Mouse (Mus musculus): Measurements from ENCODE around the gene Myd88.
"Not testable (repeated sequence)": the region's sequence is repeated elsewhere in the genome, so short reads cannot be mapped to it uniquely, and the experiment has no call there.

The Myd88 gene

DNA sequence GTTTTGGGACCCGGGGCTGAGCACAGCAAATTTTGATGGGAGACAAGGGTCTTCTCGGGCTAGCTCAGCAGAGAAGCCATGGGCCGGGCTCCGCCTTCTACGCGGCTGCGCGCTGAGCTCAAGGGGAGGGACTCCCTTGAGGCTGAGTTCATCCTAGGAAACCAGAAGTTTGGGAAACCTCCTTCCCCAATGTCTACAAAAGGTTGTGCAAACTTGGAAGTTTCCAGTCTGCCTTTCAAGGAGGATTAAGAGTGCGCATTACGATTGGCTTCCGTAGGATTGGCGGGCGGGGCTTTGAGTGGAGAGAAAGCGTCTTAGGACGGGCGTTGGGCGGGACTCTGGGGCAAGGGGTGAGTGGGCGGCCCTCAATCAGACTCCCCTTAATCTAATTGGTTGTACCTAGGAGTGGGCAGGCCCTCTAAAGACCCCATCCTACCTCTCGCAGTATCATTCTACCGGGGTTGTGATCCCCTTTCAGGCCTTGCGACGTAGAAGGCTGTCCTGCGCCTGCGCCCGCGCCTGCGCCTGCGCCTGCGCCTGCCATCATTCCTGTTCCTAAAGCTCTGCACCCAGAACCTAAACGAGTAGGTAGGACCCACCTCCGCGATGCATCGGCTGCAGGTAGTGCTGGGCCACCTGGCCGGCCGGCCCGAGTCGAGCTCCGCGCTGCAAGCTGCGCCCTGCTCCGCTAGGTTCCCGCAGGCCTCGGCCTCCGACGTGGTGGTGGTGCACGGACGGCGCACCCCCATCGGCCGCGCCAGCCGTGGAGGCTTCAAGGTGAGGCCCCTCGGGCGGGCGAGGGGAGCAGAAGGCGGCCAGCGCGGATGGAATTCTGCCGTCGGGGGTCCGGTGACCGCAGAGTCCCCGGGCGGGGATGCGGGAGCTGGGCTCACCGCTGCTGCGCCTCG, at the start of gene Myd88:
Gene Myd88, minus strand, starts transcription at position 503 of the 908 bp plus-strand sequence.
- DNase-seq (ENCODE audit: low spot score) = peak; percentile 84

DNA sequence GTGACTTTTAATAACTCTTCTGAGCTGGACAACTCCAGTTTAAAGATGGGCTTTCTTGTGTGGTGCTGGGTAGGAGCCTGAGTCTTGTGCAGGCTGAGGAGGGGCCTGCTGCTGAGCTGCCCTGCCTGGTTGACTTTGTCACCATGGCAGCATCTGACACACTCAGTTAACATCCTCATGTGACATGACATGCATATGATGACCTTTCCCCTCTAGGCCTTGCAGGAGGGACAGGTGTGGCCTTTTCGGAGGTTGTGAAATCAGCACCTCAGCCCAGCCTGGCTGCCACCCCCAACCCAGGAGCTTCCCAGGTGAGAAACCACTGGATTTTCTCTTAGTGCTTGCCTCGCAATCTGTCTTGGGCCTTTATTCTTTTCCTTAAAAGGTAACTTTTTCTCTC, 49.0 kb upstream of the Myd88 start:
- DNase-seq (ENCODE audit: low spot score) = no peak

DNA sequence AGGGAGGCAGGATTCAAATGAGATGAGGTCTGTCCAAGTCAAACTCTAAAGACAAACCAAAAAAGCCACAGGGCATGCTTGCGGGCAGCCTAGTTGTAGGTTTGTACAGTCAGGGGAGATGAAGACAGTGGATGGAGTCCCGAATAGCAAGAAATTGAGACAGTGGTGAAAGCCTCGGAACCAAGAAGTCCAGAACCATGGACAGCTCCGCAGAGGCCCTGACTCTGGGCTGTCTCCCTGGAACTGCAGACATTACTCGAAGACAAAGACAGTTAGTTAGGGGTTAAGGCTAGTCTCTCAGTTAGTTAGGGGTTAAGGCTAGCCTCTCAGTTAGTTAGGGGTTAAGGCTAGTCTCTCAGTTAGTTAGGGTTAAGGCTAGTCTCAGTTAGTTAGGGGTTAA, 47.7 kb upstream of the Myd88 start:
- DNase-seq (ENCODE audit: low spot score) = no peak

DNA sequence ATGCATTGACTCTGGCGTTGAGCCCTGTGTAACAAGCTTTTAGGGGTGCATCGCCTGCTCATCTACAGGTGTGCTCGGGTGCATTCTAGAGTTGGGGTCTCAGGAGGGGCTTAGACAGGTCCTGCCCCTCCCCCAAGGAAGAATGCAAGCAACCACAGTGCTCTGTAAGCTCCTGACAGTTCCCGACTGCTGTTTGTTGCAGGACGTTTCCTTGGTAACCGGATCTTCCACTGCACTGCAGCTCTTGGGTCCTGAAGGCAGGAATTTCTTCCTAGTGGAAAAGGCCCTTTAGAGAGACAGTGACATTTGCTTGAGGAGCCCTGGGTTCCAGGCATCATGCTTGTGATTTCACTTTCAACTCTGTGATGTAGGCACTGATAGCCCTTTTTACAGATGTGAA, 41.4 kb upstream of the Myd88 start:
- no peak for DNase-seq (ENCODE audit: low spot score)

DNA sequence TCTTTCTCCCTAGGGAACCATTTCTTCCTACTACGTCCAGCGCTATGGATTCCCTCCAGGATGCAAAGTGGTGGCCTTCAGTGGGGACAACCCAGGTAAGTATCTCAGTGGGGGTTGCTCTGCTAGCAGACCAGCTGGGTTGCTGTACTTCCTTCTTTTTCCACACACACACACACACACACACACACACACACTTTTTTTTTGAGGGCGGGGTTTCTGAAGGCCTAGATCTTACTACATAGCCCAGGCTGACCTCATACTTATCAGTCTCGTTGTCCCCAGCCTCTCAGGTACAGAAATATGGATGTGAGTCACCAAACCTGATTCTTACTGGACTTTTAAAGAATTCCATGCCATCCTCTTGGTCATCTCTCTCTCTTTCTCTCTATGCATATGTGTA, 37.0 kb upstream of the Myd88 start:
- no peak for DNase-seq (ENCODE audit: low spot score)

DNA sequence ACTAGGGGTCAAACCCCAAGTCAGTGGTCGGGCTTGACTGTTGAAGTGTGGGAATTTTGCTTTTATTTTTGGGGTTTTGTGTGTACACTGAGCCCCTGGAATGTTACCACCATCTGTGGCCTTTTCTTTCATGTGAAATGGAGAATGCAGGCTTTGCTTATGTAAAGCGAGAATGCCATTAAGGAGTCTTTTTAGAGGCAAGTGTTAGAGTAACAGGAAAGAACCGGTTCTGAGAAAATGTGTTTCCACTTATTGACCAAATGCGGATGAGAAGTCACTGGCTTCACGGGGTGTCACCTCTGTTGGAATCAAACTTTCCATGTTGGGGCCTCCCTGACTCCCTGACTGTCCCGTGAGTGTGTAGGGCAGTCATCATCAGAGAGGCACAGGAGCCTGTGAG, 34.3 kb upstream of the Myd88 start:
- DNase-seq (ENCODE audit: low spot score) = no peak

DNA sequence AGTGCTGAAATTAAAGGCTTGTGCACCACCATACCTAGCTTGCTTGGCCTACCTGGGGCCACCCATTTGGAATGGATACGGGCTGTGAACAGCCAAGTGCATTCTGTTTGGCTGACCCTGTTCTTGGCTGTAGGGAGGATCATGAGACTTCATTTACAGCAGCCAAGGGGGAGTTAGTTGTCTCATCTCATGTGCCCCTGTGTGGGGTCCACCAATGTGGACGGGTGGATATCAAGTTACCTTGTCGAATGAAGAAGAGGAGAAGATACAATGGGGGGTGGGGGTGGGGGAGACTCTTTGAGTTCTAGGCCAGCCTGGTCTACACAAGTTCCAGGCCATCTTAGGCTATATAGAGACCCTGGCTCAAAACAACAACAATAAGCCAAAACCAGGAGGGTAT, 33.8 kb upstream of the Myd88 start:
- no peak for DNase-seq (ENCODE audit: low spot score)

DNA sequence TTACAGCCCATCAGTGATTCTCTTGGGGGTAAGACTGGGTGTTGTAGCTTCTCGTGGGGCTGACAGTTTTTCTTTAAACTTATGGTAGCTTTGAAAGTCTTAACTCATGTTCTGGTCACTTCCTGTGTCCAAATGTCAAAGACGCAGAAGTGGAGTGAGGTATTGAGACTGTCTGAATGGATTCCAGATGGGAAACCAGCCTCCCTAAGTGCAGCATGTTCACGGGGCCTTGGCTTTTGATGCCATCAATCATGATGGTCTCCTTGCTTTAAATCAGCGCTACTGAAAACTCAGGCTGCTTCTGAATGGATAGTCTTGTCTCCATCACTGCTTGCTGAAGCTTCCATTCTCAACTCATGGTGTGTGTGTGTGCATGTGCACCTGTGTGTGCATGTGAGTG, 30.0 kb upstream of the Myd88 start:
- no peak for DNase-seq (ENCODE audit: low spot score)

DNA sequence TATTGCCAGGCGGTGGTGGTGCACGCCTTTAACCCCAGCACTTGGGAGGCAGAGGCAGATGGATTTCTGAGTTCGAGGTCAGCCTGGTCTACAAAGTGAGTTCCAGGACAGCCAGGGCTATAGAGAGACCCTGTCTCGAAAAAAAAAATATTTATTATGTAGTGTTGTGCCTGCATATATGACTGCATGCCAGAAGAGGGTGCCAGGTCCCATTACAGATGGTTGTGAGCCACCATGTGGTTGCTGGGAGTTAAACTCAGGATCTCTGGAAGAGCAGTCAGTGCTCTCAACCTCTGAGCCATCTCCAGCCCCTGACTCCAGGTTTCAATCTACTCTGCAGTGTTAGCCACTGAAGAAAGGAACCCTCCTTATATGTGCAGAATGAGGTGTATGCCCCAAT, 29.6 kb upstream of the Myd88 start:
- DNase-seq (ENCODE audit: low spot score) = not testable (repeated sequence)

DNA sequence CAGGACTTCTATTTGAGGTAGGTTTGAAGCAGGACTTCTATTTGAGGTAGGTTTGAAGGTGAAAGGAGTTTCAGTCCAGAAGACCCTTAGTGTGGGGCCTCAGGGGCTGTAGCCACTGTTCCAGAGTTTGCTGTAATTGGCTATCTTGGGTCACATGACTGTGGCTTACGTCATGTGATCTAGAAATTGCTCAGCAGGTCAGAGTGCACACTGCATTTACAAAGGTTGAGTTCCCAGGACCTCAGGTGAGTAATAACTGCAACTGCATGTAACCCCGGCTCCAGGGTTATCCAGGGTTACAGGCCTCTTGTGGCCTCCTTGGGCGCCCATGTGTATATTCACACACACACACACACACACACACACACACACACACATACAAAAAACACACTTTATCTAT, 27.2 kb upstream of the Myd88 start:
- DNase-seq (ENCODE audit: low spot score) = no peak

DNA sequence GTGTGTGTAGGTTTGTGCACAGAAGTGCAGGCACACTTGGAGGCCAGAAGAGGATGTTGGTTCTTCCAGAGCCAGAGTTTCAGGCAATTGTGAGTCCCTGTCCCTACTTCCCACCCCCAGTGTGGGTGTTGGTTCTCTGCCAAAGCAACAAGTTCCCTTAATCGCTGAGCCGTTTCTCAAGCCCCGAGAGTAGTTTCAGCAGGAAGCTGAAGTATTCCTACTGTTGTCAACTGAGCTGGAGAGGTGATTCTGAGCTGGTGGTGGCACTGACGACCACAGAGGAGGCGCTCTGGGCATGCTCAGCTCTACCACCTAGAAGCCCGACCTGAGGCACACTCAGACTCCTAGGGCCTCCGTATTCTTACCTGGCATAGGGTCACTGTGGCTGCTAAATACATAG, 24.1 kb upstream of the Myd88 start, which contains the start of gene Slc22a14:
Gene Slc22a14, minus strand, starts transcription at position 270 of the 400 bp plus-strand sequence.
- DNase-seq (ENCODE audit: low spot score) = no peak

DNA sequence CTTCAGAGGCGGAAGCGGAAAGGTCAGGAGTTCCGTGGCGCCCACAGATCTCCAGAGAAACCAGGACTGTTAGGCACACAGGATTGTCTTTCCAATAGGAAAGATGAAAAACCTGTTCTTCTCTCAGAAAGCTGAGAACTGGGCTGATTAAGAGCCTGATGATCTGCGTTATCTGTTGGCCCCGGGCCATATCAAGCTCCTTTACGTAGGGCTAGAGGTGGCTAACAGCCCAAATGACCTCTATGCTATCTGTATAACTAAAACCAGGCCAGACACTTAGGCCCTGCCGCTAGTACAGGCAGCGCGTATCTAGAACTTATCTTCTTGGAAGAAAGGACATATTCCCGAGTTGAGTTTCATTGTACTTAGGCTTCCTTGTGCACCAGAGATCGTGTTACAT, 22.0 kb upstream of the Myd88 start:
- no peak for DNase-seq (ENCODE audit: low spot score)

DNA sequence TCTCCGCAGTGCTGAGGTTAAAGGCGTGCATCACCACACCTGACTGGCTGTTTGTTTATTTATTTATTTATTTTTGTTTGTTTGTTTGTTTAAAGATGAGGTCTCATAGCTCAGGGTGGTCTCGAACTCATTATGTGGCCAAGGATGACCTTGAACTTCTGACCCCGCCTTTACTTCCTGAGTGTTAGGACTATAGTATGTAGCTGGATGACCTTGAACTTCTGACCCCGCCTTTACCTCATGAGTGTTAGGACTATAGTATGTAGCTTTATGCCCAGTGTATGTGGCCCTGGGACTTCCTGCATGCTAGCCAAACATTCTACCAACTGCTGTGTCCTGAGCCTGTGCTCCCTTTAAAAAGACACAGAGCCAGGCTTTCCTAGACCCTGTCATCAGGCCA, 20.2 kb upstream of the Myd88 start:
- no peak for DNase-seq (ENCODE audit: low spot score)

DNA sequence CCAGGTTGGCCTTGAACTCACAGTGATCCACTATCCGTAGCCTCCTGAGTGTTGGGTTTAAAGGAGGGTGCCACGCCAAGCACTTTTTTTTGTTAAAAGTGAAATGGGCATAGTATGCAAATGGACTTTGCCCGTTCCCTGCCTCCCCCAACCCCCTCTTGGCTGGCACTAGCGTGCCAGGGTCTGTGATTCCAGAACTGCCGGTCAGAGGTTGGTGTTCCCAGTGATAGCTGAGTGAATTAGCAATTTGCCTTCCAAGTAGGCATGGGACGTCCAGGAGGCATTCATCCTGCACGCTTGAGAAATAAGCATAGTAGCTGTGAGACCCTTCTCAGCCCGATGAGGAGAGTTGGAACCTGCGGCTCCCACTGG, 16.8 kb upstream of the Myd88 start:
- DNase-seq (ENCODE audit: low spot score) = no peak

DNA sequence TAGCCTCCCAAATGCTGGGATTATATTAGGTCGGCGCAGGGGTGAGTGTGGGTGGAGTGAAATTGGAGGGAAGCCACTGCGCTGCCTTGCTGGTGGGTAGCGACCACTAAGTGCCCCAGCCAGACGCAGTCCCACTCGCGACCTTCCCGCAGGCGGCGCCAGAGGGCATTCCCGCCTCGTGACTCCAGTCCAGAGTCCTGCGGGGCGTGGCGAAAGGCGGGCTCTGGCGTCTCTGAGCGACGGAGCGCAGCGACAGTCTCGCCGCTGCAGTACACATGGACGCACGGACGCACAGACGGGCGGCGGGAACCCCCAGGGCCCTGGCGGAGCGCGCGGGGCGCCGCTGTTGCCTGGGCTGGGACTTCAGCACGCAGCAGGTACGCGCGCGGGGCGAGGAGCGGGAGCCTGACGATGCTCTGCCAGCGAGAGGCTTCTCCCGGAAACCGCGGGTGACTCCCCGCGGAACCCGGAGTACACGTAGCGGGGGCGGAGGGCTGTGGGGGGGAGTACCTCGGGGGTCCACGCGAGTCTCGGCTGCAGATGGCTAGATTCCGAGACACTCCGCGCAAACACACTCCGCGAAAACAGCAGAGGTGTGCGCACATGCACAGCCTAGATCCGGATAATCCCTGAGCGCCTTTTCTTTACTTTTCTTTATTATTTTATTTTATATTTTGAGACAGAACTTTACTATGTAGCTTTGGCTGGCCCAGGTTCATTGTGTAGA, 16.3 kb upstream of the Myd88 start, which contains the start of gene Xylb:
Gene Xylb, plus strand, starts transcription at position 51 of the 727 bp plus-strand sequence.
- peak; percentile 91 for DNase-seq (ENCODE audit: low spot score)

DNA sequence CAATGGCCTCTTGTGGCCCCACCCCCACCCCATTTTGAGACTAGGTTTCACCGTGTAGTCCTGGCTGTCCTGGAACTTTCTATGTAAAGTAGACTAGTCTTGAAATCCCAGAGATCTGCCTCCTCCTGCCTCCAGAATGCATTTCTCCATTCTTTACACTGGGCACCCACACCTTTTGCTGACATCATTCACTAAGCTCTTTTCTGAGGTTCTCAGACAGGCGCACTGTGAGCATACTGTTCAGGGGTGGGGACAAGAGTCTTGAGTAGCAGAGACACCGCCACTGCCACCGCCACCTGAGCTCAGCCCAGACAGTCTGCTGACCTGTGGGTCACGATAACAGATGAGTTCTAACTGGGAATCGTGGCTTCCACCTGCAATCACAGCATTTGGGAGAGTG, 14.7 kb upstream of the Myd88 start:
- no peak for DNase-seq (ENCODE audit: low spot score)

DNA sequence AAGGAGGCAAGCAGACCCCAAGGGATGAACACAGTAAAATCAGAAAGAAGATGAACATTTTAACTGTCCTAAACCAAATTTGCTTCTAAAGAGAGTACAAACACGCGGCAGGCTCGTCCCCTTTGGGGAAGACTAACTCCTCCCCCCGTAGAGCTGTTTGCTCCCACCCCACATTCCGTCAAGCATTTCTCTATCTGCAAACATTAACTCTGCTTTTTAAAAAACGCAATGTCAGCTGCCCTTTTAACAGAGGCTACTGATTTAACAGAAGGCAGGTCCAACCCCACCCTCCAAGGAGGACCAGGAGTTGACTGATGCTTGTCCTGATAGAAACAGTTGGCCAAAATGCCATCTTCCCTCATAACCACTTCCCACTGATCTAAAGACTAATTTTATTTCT, 12.7 kb upstream of the Myd88 start:
- DNase-seq (ENCODE audit: low spot score) = no peak

DNA sequence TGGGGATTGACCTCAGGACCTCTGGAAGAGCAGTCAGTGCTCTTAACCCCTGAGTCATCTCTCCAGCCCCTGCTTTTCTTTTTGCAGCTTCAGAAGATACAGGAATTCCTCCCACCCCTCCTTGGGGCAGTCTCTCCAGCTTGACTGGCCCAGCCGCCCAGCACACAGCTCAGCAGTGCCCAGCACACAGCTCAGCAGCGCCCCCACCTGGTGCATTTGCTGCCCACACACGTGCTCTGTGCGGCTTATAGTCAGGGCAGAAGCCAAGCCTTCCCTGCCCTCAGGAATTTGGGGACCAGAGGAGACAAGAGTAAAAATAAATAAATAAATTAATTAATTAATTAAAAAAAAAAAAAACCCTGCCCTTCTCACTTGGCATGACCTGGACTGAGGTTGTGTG, 10.8 kb upstream of the Myd88 start:
- peak; percentile 83 for DNase-seq (ENCODE audit: low spot score)

DNA sequence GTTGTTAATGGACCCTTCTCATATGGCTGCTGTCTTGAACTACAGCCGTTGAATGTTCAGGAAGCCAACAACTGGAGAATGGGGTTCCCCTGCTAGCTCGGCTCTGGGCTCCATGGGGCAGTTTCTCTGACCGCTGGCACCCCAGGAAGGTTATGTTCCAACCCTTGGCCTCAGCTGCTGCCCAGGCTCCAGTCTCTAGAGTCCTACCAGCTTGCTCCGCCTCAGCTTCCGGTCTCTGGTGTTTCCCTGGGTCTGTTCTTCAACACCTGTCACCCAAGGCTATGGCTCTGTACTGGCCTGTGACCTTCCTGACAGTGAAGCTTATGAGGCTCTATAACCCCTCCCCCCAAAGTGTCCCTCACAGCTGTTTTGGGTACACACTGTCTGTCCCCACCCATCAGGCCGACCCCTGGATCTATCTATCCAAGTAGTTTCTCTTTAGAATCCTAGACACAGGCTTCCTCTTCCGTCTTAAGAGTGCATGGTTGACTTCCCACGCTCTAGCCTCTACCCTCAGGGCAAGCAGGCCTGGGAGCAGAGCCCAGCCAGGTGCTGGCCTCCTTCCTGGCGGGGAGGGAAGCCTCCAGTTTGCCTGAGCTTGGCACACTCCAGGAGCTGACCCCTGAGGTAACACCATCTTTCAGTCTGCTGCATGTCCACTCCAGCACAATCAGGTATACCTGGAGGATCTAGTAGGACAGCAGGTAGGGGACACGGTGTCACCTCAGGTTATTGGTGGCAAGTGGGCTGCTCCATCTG, 9.9 kb upstream of the Myd88 start:
- DNase-seq (ENCODE audit: low spot score) = no peak

DNA sequence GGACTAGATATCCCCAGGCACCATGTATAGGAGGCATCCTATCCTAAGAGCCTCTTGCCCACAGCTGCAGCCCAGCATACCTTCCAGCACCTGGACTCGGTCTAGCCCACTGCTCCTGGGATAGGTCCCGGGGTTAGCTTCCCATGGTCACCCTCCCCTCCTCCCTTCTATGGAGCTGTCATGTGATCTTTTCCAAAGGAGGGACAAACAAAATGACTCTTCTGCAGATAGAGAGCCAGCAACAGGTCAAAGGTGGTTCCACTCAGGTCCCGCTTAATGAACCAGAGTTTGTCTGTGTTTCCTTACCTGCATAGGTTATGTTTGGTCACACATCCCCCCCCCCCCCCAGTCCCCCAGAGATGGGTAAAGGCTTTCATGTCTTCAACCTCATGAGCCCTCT, 9.3 kb upstream of the Myd88 start:
- no peak for DNase-seq (ENCODE audit: low spot score)

DNA sequence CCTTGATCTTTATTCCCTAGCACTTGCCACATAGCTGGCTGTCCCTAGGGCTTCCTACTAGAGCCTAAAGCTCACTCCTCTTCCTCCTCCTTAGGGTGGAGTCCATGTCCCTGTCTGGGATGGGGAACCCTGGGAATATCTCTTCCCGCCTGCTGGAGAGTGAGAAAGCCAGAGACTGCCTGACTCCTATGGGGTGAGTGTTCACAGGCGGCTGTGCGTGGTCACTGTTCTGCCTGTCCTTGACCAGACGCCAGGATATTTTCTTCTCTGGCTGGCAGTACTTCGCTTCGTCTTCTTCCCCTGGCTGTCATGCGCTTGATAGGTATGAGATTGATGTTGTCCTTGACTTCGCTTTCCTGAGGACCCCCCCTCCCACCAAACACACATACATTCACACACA, 5.2 kb upstream of the Myd88 start:
- no peak for DNase-seq (ENCODE audit: low spot score)

DNA sequence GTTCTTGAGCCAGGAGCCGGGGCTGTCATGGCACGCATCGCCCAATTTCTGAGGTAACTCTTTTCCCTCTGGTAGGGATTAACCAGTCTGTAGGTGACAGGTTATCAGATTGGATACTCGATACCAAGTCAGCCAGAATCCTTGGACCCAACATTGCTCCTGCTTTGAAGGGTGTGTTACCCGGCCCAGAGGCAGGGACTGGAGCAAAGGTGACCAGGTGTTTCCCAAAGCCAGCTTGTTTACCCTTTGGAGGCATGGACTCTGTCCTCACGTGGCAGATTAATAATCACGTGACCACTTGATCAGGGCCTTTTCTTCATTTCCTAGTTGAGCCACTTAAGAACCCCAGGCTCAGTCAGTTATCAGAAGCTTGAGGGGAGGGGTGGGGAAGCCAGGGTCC, 1.5 kb upstream of the Myd88 start:
- no peak for DNase-seq (ENCODE audit: low spot score)

DNA sequence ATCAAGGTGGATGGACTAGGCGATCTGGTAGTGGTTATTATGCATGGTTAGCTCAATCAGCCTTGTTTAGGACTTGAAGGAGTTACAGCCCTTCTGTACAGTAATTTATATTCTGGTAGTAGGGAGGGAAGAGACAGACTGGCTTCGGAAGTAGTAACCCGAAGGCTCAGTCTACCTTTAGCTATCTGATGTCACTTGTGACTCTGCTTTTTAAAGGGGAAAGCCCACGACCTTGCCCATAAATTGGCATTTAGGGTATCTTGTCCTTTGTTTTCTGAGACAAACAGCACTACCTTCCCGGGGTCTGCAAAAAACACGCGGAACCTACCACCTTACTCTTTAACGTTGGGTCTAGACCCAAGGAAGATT, 1.0 kb downstream of the Myd88 start:
- DNase-seq (ENCODE audit: low spot score) = peak; percentile 16

All from urinary bladder, postnatal 25 days (tissue).